Mouse (Mus musculus) embryonic facial prominence, embryonic 15.5 days (tissue): ENCODE results near the gene Atrnl1. TPM values are rescaled to one million over a fixed set of nuclear protein-coding genes. Genes with fewer than 3 reads are reported as not detected.

Source experiments
- ATAC-seq: fragments of 200-750 bp; cut with Nextera tagmentation; 2 replicates; pipeline ENCODE4 v1.8.0; 2017; ENCODE audit warnings: low read depth, moderate TSS enrichment; ENCODE audit not compliant: insufficient number of reproducible peaks, low FRiP score, low TSS enrichment
- H3K27ac ChIP-seq: fragments of 300-500 bp; sonication (generic); replicated peaks from 2 replicates; pipeline ENCODE4 v1.5.1; 2015; ENCODE audit warnings: mild to moderate bottlenecking, inconsistent platforms
- H3K27me3 ChIP-seq: fragments of 300-500 bp; sonication (generic); 2 replicates; pipeline ENCODE4 v1.6.1; 2015; ENCODE audit warnings: inconsistent platforms
- H3K36me3 ChIP-seq: fragments of 300-500 bp; sonication (generic); 2 replicates; pipeline ENCODE4 v1.6.1; 2015; ENCODE audit warnings: mild to moderate bottlenecking, inconsistent platforms
- H3K4me1 ChIP-seq: fragments of 300-500 bp; sonication (generic); 2 replicates; pipeline ENCODE4 v1.6.1; 2015; ENCODE audit warnings: inconsistent platforms
- H3K4me2 ChIP-seq: fragments of 300-500 bp; sonication (generic); replicated peaks from 2 replicates; pipeline ENCODE4 v1.6.1; 2015; ENCODE audit warnings: mild to moderate bottlenecking, inconsistent platforms
- H3K4me3 ChIP-seq: fragments of 300-500 bp; sonication (generic); replicated peaks from 2 replicates; pipeline ENCODE4 v1.5.1; 2015; ENCODE audit warnings: mild to moderate bottlenecking, inconsistent platforms
- H3K9ac ChIP-seq: fragments of 300-500 bp; sonication (generic); 2 replicates; pipeline ENCODE4 v1.6.1; 2015; ENCODE audit warnings: inconsistent platforms
- H3K9me3 ChIP-seq: fragments of 300-500 bp; sonication (generic); replicated peaks from 2 replicates; pipeline ENCODE4 v1.6.1; 2016; ENCODE audit warnings: inconsistent platforms
- WGBS: fragments of 180-500 bp; shearing (Covaris S2); methylation state at CpG from one replicate; pipeline ENCODE4 v1.1.7; 2015; 5-methylcytosine and 5-hydroxymethylcytosine counted together
- polyA plus RNA-seq: library from polyadenylated mRNA; unstranded; fragments of >200 nt; fragmentation: Nextera tagmentation; extraction: Ambion mirVana; gene quantifications from 2 replicates; pipeline ENCODE4 v1.2.1, GENCODE M21; 2015

Atrnl1 gene
- polyA plus RNA-seq, 1 experiment from 2014 or later, result 7.1 TPM

DNA sequence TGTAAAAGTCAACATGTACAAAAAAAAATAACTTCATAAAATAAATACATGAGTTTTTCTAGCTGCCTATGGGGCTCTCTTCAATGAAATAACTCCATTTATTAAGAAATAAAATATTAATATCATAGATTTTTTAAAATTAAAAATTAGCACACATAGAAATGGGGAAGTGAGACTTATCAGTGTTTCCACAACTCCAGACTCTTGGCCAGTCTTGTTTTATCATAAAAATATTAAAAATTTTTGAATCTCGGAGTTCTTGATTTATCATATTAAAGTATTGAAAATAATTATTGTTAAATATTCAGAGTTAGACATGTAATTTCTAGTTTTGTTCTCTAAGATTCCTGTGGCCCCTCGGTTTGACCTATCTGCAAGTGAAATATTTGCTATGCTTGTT, 337.7 kb downstream of the Atrnl1 start:
- WGBS, result 91% methylated on average over 2 of the region's 2 CpGs
- no peaks in the 10 kb centered on the region for H3K36me3 ChIP-seq
- no peaks in the 10 kb centered on the region for H3K4me1 ChIP-seq
- H3K27me3 ChIP-seq, result no peaks in the 10 kb centered on the region
- H3K9me3 ChIP-seq, result no peaks in the 10 kb centered on the region
- H3K9ac ChIP-seq, result no peak overlapping the region
- no peak overlapping the region for H3K4me2 ChIP-seq
- ATAC-seq, result no peak
- H3K27ac ChIP-seq, result no peak overlapping the region
- H3K4me3 ChIP-seq, result no peak overlapping the region

DNA sequence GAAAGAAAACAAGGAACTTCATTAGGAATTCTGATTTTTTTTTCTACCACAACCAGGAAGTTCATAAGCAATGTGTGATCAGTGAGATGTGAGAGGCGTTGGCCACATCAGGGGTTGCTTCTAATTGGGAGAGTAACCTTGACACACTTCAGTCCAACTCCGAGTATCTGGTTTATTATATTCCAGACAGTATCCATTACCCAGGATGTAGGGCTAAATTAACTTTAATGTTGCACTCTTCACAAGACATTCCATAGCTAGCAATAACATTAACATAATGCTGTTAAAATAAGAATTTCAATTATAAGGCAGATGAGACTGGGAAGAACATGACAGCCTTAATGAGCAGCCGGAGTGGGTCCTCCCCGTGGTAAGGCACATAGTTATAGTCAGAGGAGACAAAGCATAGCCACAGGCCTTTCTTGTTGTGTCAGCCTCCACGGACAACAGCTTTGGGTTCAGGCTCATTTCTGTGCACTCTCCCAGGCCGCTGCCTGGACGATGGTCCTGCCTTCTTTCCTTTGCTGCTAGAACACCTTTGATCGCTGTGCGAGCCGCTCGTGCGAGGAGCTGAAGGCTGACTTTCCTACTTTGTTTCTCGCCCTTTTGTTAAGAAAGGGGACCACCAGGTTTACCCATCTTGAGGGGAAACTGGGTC, 338.6 kb downstream of the Atrnl1 start:
- Histone ChIP-seq H3K9ac (no peak overlapping the region), H3K9me3 (no peaks in the 10 kb centered on the region), H3K27me3 (no peaks in the 10 kb centered on the region), H3K4me1 (no peaks in the 10 kb centered on the region), H3K4me3 (no peak overlapping the region), H3K4me2 (no peak overlapping the region), H3K36me3 (no peaks in the 10 kb centered on the region), H3K27ac (no peak overlapping the region)
- ATAC-seq, result no peak
- WGBS, result 79% methylated on average over 13 of the region's 13 CpGs

DNA sequence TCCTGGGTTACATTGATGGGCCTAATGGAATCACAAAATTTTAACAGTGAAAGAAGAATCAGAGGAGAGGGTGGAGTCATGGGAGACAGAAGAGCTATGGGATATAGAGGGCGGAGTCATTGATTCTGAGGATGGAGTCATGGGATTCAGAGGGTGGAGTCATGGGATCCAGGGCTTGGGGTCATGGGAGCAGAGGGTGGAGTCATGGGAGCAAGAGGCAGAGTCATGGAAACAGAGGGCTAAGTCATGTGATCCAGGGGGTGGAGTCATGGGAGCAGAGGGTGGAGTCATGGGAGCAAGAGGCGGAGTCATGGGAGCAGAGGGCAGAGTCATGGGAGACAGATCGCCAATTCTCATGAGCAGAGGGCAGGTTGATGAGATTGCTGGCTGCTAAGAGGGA, 343.3 kb downstream of the Atrnl1 start:
- Histone ChIP-seq H3K9me3 (no peaks in the 10 kb centered on the region), H3K36me3 (no peaks in the 10 kb centered on the region), H3K9ac (no peak overlapping the region), H3K27ac (no peak overlapping the region), H3K27me3 (no peaks in the 10 kb centered on the region), H3K4me2 (no peak overlapping the region), H3K4me3 (no peak overlapping the region), H3K4me1 (no peaks in the 10 kb centered on the region)
- 98% methylated on average over 3 of the region's 3 CpGs for WGBS
- ATAC-seq, result no peak

DNA sequence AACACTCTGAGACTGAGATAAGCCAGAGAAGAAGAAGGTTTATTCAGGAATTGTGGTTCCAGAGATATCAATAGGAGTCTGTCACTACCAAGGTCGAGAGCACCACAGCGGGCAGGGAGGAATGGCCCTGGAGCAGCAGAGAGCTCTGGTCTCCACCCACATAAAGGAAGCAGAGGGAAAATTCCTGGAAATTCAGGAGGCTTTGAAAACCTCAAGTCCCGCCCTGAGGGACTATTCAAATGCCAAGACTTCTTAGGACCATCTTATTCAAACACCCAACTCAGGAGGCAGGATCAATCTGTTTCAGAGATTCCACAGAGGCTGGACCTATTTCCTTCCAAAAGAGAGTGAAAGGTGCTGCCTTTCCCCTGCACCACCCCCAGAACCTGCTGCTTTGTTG, 345.6 kb downstream of the Atrnl1 start:
- Histone ChIP-seq H3K9me3 (no peaks in the 10 kb centered on the region), H3K27ac (no peak overlapping the region), H3K36me3 (no peaks in the 10 kb centered on the region), H3K4me2 (no peak overlapping the region), H3K9ac (no peak overlapping the region), H3K4me1 (no peaks in the 10 kb centered on the region), H3K27me3 (no peaks in the 10 kb centered on the region), H3K4me3 (no peak overlapping the region)
- no peak for ATAC-seq
- 78% methylated on average over 3 of the region's 3 CpGs for WGBS

DNA sequence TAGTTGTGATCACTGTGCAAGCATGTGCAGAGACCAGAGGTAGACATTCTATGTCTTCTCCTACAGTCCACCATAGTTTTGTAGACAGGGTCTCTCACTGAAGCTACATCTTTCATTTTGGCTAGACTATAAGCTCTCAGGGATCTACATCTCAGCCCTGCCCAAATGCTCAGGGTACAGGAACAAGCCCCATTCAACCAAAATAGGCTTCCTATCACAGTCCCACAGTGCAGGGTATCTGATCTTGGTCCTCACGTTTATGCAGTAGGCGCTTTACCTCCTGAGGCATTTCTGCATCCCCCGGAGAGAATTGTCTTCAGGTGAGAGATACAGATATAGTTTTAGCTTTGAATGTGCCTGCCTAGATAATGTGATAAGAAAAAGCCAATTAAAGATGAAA, 346.5 kb downstream of the Atrnl1 start:
- Histone ChIP-seq H3K4me3 (no peak overlapping the region), H3K9me3 (no peaks in the 10 kb centered on the region), H3K27me3 (no peaks in the 10 kb centered on the region), H3K36me3 (no peaks in the 10 kb centered on the region), H3K9ac (no peak overlapping the region), H3K4me2 (no peak overlapping the region), H3K27ac (no peak overlapping the region), H3K4me1 (no peaks in the 10 kb centered on the region)
- 86% methylated on average over 3 of the region's 3 CpGs for WGBS
- no peak for ATAC-seq

DNA sequence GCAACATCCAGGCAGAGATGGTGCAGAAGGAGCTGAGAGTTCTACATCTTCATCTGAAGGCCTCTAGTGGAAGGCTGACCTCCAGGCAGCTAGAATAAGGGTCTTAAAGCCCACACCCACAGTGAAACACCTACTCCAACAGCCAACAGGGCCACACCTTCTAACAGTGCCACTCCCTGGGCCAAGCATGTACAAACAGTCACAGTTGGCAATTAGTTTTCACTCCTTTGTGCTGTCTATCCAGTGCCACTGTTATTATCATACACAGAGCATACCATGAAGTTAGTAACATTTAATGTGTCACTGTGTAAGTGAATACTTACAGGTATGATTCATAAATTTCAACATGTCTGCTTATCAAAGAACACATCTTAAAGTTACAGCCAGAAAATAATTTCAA, 347.3 kb downstream of the Atrnl1 start:
- no peaks in the 10 kb centered on the region for H3K9me3 ChIP-seq
- no peak for ATAC-seq
- H3K9ac ChIP-seq, result no peak overlapping the region
- no peak overlapping the region for H3K4me3 ChIP-seq
- no peaks in the 10 kb centered on the region for H3K27me3 ChIP-seq
- H3K4me1 ChIP-seq, result no peaks in the 10 kb centered on the region
- no peak overlapping the region for H3K4me2 ChIP-seq
- no peaks in the 10 kb centered on the region for H3K36me3 ChIP-seq
- H3K27ac ChIP-seq, result no peak overlapping the region

DNA sequence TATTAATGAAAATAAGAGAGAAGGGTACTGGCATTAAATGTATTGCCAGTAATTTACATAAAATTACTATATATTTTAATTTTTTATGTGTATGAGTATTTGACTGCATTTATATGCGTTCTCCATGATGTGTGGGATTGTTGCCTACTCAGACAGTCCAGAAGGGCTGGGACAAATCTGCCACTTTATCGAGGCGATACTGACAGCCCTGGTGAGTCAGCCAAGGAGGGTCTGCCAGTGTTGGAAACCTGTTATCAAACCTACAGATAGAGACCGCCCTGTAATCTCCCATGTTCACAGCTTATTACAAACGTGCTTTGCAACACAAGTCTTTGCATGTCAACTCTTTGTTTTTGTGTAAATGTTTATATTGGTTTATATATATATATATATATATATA, 347.9 kb downstream of the Atrnl1 start:
- Histone ChIP-seq H3K4me1 (no peaks in the 10 kb centered on the region), H3K4me3 (no peak overlapping the region), H3K4me2 (no peak overlapping the region), H3K27me3 (no peaks in the 10 kb centered on the region), H3K27ac (no peak overlapping the region), H3K36me3 (no peaks in the 10 kb centered on the region), H3K9me3 (no peaks in the 10 kb centered on the region), H3K9ac (no peak overlapping the region)
- 89% methylated on average over 5 of the region's 5 CpGs for WGBS
- ATAC-seq, result no peak

DNA sequence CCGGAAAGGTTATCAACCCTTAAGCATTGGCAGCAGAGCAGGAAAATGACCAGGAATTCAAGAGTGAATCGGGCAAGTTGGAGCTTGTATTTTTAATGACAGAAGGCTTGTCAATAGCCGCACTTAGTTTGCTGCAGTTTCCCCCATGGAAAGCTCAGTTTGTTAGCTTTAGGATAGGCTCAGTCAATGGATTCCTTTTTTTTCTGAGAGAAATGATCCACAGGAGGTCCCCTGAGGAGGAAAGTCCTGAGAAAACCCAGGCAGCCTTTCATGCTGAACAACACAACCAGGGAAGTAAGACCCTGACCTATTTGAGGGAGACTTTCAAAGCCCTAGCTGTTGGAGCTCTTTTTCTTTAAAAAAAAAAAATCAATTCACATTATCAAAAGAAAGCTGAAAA, 350.5 kb downstream of the Atrnl1 start:
- ATAC-seq, result no peak
- H3K4me1 ChIP-seq, result no peaks in the 10 kb centered on the region
- no peak overlapping the region for H3K4me3 ChIP-seq
- no peak overlapping the region for H3K9ac ChIP-seq
- 61% methylated on average over 3 of the region's 3 CpGs for WGBS
- no peaks in the 10 kb centered on the region for H3K27me3 ChIP-seq
- no peaks in the 10 kb centered on the region for H3K36me3 ChIP-seq
- no peak overlapping the region for H3K27ac ChIP-seq
- no peak overlapping the region for H3K4me2 ChIP-seq
- H3K9me3 ChIP-seq, result no peaks in the 10 kb centered on the region

DNA sequence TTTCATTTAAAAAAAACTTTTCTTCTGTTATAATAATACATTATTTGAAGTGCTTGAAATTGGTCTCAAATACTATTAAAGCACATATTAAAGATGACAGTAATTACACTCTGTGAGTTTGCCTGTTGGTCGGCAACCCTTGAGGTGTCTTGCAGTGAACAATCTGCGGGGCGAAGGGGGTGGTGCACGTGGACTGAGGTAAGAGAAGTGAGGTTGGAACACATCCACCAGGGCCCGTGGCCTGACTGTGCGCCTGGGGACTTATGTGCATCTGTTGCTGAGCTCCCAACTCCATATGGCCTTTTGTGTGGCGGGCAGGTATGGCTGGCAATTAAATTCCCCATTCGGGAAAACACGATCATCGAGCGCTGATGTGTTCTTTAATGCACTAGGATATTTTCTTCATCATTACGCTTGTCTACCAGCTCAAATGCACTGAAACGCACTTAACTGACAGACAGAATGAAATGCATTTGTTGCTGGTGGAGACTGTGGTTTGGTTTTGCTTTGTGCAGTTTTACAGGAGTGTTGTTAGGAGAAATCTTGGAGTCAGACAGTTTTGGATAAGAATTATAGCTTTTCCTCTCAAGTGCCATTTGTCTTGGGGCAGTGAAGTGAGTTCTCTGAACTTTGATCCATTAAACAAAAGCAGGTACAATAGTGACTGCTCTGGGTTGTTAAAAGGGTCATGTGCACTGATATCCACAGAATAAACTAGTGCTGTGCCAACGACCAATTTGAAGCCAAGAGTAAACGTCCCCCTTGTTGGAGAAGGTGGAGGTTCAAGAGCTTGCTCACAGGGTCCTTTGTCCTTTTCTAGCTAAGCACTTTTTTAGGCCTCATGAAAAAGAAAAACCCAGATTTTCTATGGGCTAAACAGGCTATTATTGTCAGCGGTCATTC, 351.2 kb downstream of the Atrnl1 start:
- no peak overlapping the region for H3K27ac ChIP-seq
- H3K9me3 ChIP-seq, result no peaks in the 10 kb centered on the region
- no peak overlapping the region for H3K4me2 ChIP-seq
- no peaks in the 10 kb centered on the region for H3K4me1 ChIP-seq
- no peak overlapping the region for H3K9ac ChIP-seq
- ATAC-seq, result no peak
- WGBS, result 77% methylated on average over 16 of the region's 16 CpGs
- no peaks in the 10 kb centered on the region for H3K36me3 ChIP-seq
- no peaks in the 10 kb centered on the region for H3K27me3 ChIP-seq
- H3K4me3 ChIP-seq, result no peak overlapping the region

DNA sequence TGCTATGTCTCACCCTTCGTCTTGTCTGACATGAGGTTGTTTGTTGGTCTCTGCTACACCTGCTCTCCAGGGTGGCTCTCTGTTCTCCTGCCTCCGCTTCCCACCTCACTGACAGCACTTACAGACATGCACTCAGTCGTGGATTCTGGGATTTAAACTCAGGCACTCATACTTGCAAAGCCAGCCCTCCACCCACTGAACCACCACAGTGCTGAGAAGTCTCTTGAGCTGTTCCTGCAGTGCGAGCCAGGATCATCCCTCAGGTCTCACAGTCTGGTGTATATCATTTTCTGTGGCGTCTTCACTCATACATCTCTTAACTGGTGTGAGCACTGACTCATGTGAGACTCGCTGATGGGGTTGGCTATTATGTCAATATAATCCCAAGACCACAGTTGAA, 353.0 kb downstream of the Atrnl1 start:
- 83% methylated on average over 6 of the region's 6 CpGs for WGBS
- Histone ChIP-seq H3K27me3 (no peaks in the 10 kb centered on the region), H3K36me3 (no peaks in the 10 kb centered on the region), H3K27ac (no peak overlapping the region), H3K4me3 (no peak overlapping the region), H3K4me2 (no peak overlapping the region), H3K4me1 (no peaks in the 10 kb centered on the region), H3K9ac (no peak overlapping the region), H3K9me3 (no peaks in the 10 kb centered on the region)
- ATAC-seq, result no peak

DNA sequence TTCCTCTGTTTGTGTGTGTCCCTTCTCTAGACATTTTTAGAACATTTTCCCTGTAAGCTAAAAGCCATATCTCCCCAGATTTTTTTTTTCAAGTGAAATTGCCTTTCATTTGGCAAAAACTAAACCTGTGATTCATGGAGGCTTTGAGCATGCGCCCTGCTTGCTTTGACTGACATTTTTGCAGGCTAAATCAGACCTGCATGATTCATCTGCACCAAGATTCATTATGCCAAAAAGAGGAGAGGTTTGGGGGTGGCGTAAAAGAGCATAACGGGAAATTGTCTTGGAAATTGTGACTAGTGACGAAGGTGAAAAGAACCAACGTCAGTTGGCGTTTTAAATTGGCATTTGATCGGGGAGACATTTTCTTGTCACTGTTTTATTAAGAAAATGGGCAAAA, 358.9 kb downstream of the Atrnl1 start:
- Histone ChIP-seq H3K27me3 (no peaks in the 10 kb centered on the region), H3K4me3 (no peak overlapping the region), H3K4me1 (no peaks in the 10 kb centered on the region), H3K9me3 (no peaks in the 10 kb centered on the region), H3K4me2 (no peak overlapping the region), H3K27ac (no peak overlapping the region), H3K36me3 (no peaks in the 10 kb centered on the region), H3K9ac (no peak overlapping the region)
- ATAC-seq, result no peak
- 88% methylated on average over 7 of the region's 7 CpGs for WGBS
